Mouse (Mus musculus) megakaryocyte, embryonic 14.5 days (primary cell): Measurements from ENCODE around the gene Ebf4.

Experiments
- FLI1 ChIP-seq: IDR thresholded peaks from 2 replicates; pipeline ENCODE4 v1.6.1; 2012; ENCODE audit warnings: low read length, inconsistent platforms, mixed read lengths
- GATA1 ChIP-seq: IDR thresholded peaks from 3 replicates; pipeline ENCODE4 v1.6.1; 2012; ENCODE audit warnings: mixed read lengths, low read length, inconsistent platforms, borderline replicate concordance

DNA sequence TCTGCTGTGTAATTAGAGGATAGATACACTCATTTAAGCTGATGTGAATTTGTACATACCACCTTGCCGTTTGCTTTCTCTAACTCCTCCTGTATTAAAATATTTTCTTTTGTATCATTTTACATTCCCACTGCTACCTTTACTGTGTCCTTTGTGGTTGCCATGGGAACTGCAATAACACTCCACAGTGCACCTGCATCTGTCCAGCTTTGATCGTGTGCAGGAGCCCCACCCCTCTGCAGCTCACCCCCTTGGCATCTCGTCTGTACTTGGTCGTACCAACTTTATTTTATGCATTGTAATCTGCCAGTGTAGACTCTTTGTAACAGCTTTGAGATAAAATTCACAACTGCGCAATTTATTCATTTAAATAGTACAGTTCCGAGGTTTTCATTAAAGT is 88.9 kb downstream of the Ebf4 start:
- TF ChIP-seq GATA1 (no peak), FLI1 (no peak)
